Mouse (Mus musculus): ENCODE data around the gene Ly6g6e. TPM values are rescaled to one million over a fixed set of nuclear protein-coding genes. Genes with fewer than 3 reads are reported as not detected.

Gene Ly6g6e
- polyA plus RNA-seq, 1 experiment from 2014 or later: 3.8 TPM

DNA sequence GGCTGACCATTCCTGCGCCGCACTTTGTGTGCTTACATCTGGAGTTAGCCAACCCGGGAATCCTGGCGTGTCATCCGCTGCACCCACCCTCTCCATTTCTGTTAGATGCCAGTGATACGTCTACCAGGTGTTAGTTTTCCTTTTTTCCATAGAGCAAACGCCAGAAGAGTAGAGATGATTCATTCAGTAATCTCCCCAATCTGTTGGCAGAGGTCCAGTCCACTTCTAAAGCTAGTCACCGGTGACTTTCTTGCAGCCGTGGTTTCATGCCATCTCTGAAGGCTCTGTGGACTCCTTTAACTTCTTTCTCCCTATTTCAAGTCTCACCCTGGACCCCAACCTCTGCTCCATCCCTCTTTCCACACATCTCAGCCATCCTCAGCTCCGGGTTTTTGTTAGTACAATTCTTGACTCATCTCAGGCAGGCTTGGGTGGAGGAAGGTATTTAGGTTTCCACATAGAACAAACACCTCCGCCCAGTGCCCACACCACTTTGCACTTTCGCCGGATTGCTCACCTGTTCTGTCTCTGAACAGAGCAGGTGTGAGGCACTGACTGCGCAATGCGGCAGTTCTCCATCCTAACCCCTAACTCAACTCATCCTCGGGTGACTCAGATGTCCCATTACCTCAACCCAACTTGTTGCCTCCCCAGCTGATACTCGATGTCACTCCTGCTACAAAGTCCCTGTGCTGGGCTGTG is 8.3 kb upstream of the Ly6g6e start:
- Histone ChIP-seq H3K27ac (ENCODE audit: low read length) (no peak overlapping the region), H3K9me3 (ENCODE audit: control insufficient read depth, low read length) (no peaks in the 10 kb centered on the region), H3K9ac (ENCODE audit: low read depth, low read length) (no peak overlapping the region), H3K4me1 (ENCODE audit: control insufficient read depth, insufficient read depth, low read length) (peaks cover 16% of the 10 kb centered on the region), H3K27me3 (replicated peaks; ENCODE audit: control insufficient read depth, insufficient read depth, low read length) (no peaks in the 10 kb centered on the region; the same call in 1 of the 2 replicates), H3K36me3 (ENCODE audit: control insufficient read depth, insufficient read depth, low read length) (no peaks in the 10 kb centered on the region), H3K4me3 (ENCODE audit: low read length) (no peak overlapping the region), H3K4me2 (ENCODE audit: low read depth, low read length) (no peak overlapping the region)
- 77% methylated on average over 17 of the region's 17 CpGs for WGBS
- no peak for ATAC-seq

DNA sequence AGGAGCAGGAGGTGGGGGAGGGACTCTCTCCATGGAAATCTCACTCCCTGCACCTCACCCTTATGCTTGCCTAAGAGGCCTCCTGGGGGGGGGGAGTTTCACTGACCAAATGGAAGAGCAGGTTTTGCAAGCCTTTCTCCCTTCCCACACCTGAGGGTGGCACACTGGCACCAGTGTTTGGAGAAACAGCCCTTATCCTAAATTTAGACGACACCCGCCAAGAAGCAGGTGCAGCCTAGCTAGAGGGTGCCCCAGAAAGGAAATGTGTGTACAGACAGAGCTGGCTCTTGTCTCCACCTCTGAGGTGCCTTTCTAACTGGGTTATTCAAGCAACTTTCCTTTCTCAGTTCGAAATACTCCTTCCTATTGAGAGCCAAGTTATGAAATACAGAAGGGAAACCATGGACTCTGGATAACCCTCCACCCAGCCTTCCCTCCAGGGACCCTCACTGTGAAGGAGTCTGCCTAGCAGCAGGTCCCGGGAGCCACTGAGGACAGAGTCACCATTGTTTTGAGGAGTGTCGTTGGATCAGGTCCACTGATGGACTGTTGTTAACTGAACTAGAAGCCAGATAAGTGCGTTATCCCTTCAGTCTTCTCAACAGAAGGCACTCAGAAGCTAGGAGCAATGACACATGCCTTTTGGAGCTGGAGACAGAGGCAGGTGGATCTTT is 6.0 kb upstream of the Ly6g6e start:
- no peak overlapping the region for H3K27ac ChIP-seq (ENCODE audit: low read length)
- no peak for ATAC-seq

DNA sequence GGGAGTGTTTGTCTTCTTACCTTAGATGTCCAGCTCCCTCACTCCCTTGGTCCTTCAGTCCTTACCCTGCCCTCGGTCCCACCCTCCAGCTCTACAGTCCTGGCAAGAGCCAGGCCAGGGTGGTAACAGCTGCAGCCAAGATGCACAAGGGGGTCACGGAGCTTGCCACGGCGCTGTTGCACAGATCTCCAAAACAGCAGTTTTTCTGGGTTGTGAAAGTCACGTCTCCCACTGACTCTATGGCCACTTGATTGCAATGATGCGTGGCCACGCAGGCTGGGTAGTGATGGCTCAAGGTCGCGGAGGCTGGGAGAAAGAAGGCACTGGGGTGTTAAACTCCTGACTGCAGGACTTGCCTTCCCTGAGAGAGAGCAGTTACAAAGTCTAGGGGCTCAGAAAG is 5.2 kb upstream of the Ly6g6e start:
- Histone ChIP-seq H3K27me3 (replicated peaks; ENCODE audit: control insufficient read depth, insufficient read depth, low read length) (no peaks in the 10 kb centered on the region; the same call in 1 of the 2 replicates), H3K27ac (ENCODE audit: low read length) (no peak overlapping the region), H3K9me3 (ENCODE audit: control insufficient read depth, low read length) (no peaks in the 10 kb centered on the region), H3K9ac (ENCODE audit: low read depth, low read length) (no peak overlapping the region), H3K4me1 (ENCODE audit: control insufficient read depth, insufficient read depth, low read length) (peaks cover 8% of the 10 kb centered on the region), H3K36me3 (ENCODE audit: control insufficient read depth, insufficient read depth, low read length) (no peaks in the 10 kb centered on the region), H3K4me2 (ENCODE audit: low read depth, low read length) (no peak overlapping the region), H3K4me3 (ENCODE audit: low read length) (no peak overlapping the region)
- no peak for ATAC-seq
- WGBS: 75% methylated on average over 9 of the region's 9 CpGs

More for the DNA sequence above, 6.0 kb upstream of the Ly6g6e start:
- 48% methylated on average over 6 of the region's 6 CpGs for WGBS
- Histone ChIP-seq H3K4me2 (ENCODE audit: low read depth, low read length) (no peak overlapping the region), H3K36me3 (ENCODE audit: control insufficient read depth, insufficient read depth, low read length) (no peaks in the 10 kb centered on the region), H3K4me3 (ENCODE audit: low read length) (no peak overlapping the region), H3K27me3 (replicated peaks; ENCODE audit: control insufficient read depth, insufficient read depth, low read length) (no peaks in the 10 kb centered on the region; the same call in 1 of the 2 replicates), H3K9me3 (ENCODE audit: control insufficient read depth, low read length) (no peaks in the 10 kb centered on the region), H3K4me1 (ENCODE audit: control insufficient read depth, insufficient read depth, low read length) (peaks cover 5% of the 10 kb centered on the region), H3K9ac (ENCODE audit: low read depth, low read length) (no peak overlapping the region)

DNA sequence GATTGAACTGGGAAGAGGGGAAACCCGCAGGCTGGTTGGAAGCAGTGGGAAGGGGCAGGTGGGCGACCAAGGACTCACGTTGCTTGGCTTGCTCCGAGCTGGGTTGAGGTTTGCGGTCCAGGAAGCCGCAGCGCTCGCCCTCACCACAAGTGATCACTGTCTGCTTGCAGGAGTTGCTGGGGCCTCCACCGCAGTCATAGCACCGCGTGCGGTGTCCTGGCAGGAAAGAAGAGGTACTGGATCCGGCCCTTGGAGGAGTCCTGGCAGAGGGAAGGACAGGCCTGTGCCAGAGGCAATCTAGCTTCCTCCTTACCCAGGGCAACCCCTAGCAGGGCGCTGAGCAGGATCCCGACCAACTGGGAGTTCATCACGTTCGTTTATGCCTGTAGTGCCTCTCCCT is 2.6 kb upstream of the Ly6g6e start:
- H3K27me3 ChIP-seq (replicated peaks; ENCODE audit: control insufficient read depth, insufficient read depth, low read length): no peaks in the 10 kb centered on the region
- WGBS: 38% methylated on average over 17 of the region's 17 CpGs
- peak; percentile 19; the same call in 1 of the 2 replicates for ATAC-seq
- no peaks in the 10 kb centered on the region for H3K36me3 ChIP-seq (ENCODE audit: control insufficient read depth, insufficient read depth, low read length)
- no peak overlapping the region for H3K27ac ChIP-seq (ENCODE audit: low read length)
- peak overlapping the region; percentile 46; the same call in 1 of the 2 replicates for H3K9ac ChIP-seq (ENCODE audit: low read depth, low read length)
- peak overlapping the region; percentile 15 for H3K4me3 ChIP-seq (ENCODE audit: low read length)
- no peaks in the 10 kb centered on the region for H3K9me3 ChIP-seq (ENCODE audit: control insufficient read depth, low read length)
- peaks cover 24% of the 10 kb centered on the region for H3K4me1 ChIP-seq (ENCODE audit: control insufficient read depth, insufficient read depth, low read length)
- 0 out of 2 replicates have a peak overlapping the region, but pooled peaks have one; percentile 5 for H3K4me2 ChIP-seq (ENCODE audit: low read depth, low read length)

DNA sequence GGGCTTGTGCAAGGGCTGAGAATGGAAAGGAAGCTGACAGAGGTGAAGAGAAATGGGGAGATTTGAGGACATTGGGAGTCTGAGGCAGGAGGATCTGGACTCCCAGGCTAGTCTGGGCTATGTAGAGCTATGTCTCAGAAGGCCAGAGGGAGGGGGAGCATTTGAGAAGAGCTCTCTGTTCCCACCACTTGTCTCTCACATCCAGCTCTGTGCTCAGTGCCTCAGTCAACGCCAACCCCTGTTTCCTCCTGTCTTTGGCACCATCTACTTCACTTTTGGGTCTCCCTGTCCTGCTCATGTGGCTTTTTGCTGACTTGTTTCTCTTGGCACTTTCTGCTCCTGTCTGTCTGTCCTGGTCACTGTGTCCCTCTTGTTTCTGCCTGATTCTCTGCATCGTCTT is 583 bp downstream of the Ly6g6e start:
- Histone ChIP-seq H3K36me3 (ENCODE audit: control insufficient read depth, insufficient read depth, low read length) (no peaks in the 10 kb centered on the region), H3K9ac (ENCODE audit: low read depth, low read length) (peak overlapping the region; percentile 65), H3K4me1 (ENCODE audit: control insufficient read depth, insufficient read depth, low read length) (peaks cover 30% of the 10 kb centered on the region), H3K4me2 (ENCODE audit: low read depth, low read length) (peak overlapping the region; percentile 55), H3K9me3 (ENCODE audit: control insufficient read depth, low read length) (no peaks in the 10 kb centered on the region), H3K27ac (ENCODE audit: low read length) (peak overlapping the region; percentile 74), H3K4me3 (ENCODE audit: low read length) (peak overlapping the region; percentile 37), H3K27me3 (replicated peaks; ENCODE audit: control insufficient read depth, insufficient read depth, low read length) (no peaks in the 10 kb centered on the region)
- WGBS: 18% methylated on average over 2 of the region's 2 CpGs
- ATAC-seq: 0 out of 2 replicates have a peak, but pooled peaks have one; percentile 3

DNA sequence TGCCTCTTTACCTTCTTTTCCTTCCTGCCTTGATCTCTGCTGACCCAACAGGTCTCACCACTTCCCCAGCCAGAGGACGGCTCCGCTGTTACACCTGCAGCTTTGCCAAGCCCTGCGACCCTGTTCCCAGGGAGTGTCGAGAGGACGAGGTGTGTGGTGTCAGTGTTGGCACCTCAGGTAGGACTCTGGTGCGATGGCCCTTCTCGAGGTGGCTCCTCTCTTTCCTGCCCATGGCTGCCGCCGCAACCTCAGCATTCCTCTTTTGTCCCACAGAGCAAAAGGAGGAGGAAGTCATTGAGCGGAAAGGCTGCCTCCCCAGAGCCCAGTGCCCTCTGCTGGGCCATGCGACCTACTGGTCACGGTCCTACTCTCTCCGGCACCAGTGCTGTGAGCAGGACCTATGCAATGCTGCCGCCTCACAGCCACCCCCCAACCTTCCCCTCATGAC is 1.1 kb downstream of the Ly6g6e start, which contains the start of gene Ly6g6d:
TSS of gene Ly6g6d (minus strand) at position 280 of the 448 bp plus-strand sequence.
- 8% methylated on average over 14 of the region's 14 CpGs for WGBS
- ATAC-seq: peak; percentile 67
- H3K9ac ChIP-seq (ENCODE audit: low read depth, low read length): peak within 1 kb of the TSS; percentile 65

DNA sequence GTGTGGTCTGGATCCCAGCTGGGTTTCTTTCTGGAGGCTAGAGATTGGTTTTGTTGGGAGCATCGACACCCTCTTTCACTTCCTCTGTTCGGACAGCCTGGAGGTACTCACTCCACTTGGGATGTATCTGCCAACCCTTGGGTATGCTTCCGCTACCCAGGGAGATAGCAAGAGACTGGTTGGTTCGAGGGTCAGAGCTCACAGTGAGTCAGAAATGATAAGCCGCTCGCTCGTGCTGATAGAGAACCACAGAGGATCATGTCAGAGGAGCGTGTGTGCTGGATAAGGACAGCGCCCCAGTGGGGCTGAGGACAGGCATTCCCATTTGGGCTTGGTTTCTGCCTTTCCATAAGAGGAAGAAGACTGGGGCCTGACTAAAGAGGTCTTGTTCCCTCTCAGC is 3.1 kb downstream of the Ly6g6e start:
- peak overlapping the region; percentile 25; the same call in 1 of the 2 replicates for H3K4me2 ChIP-seq (ENCODE audit: low read depth, low read length)

More for the DNA sequence above, 1.1 kb downstream of the Ly6g6e start, which contains the start of gene Ly6g6d:
- Histone ChIP-seq H3K4me3 (ENCODE audit: low read length) (peak within 1 kb of the TSS; percentile 37), H3K4me2 (ENCODE audit: low read depth, low read length) (peak within 1 kb of the TSS; percentile 55), H3K4me1 (ENCODE audit: control insufficient read depth, insufficient read depth, low read length) (peaks cover 30% of the 10 kb centered on the region), H3K27ac (ENCODE audit: low read length) (peak within 1 kb of the TSS; percentile 74), H3K9me3 (ENCODE audit: control insufficient read depth, low read length) (no peaks in the 10 kb centered on the region), H3K27me3 (replicated peaks; ENCODE audit: control insufficient read depth, insufficient read depth, low read length) (no peaks in the 10 kb centered on the region), H3K36me3 (ENCODE audit: control insufficient read depth, insufficient read depth, low read length) (no peaks in the 10 kb centered on the region)

DNA sequence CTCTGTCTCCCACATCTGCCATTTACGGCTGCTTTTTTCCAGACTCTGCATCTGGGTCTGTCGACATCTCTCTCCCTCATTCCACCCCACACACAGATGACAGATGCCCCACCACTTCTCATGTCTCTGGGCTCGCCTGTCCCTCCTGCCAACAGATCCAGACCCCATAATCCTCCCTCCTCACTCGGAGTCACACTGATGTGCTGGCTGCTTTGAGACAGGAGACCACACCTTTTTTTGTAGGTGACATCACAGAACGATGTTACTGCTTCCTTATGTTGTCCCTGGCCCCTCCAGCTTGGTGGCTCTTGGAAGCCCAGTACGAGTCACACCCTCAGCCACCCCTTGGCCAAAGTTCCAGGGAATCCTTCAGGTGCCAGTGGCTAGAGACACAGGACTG is 3.5 kb downstream of the Ly6g6e start:
- Histone ChIP-seq H3K4me2 (ENCODE audit: low read depth, low read length) (peak overlapping the region; percentile 25; the same call in 1 of the 2 replicates), H3K36me3 (ENCODE audit: control insufficient read depth, insufficient read depth, low read length) (no peaks in the 10 kb centered on the region), H3K4me1 (ENCODE audit: control insufficient read depth, insufficient read depth, low read length) (peaks cover 27% of the 10 kb centered on the region), H3K9me3 (ENCODE audit: control insufficient read depth, low read length) (no peaks in the 10 kb centered on the region), H3K4me3 (ENCODE audit: low read length) (no peak overlapping the region; the same call in 1 of the 2 replicates), H3K27me3 (replicated peaks; ENCODE audit: control insufficient read depth, insufficient read depth, low read length) (no peaks in the 10 kb centered on the region), H3K27ac (ENCODE audit: low read length) (peak overlapping the region; percentile 59), H3K9ac (ENCODE audit: low read depth, low read length) (peak overlapping the region; percentile 43; the same call in 1 of the 2 replicates)
- WGBS: 34% methylated on average over 6 of the region's 6 CpGs
- ATAC-seq: peak; percentile 20

More for the DNA sequence above, 3.1 kb downstream of the Ly6g6e start:
- H3K4me1 ChIP-seq (ENCODE audit: control insufficient read depth, insufficient read depth, low read length): peaks cover 27% of the 10 kb centered on the region
- H3K27me3 ChIP-seq (replicated peaks; ENCODE audit: control insufficient read depth, insufficient read depth, low read length): no peaks in the 10 kb centered on the region
- H3K27ac ChIP-seq (ENCODE audit: low read length): peak overlapping the region; percentile 59
- H3K9me3 ChIP-seq (ENCODE audit: control insufficient read depth, low read length): no peaks in the 10 kb centered on the region
- ATAC-seq: peak; percentile 85
- no peak overlapping the region; the same call in 1 of the 2 replicates for H3K4me3 ChIP-seq (ENCODE audit: low read length)
- no peaks in the 10 kb centered on the region for H3K36me3 ChIP-seq (ENCODE audit: control insufficient read depth, insufficient read depth, low read length)
- H3K9ac ChIP-seq (ENCODE audit: low read depth, low read length): peak overlapping the region; percentile 43; the same call in 1 of the 2 replicates
- 45% methylated on average over 9 of the region's 9 CpGs for WGBS

DNA sequence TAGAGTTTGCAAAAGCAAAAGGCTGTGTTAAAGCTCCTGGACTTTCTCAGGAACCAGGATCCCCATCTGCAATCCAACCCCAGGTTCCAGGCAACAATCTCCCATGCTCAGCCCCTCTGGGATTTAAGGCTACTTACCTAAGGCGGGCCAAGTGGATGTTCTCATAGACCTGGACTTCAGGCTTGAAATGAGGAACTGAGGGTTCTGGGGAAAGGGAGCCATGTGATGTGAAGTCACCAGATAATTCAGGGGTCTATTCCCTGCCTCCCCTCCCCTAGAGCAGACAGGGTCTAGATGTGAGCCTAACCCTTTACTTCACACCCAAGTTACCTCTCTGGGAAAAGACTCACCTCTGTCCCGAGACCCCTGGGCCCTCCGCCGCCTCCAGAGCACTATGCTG is 4.0 kb downstream of the Ly6g6e start:
- no peaks in the 10 kb centered on the region for H3K36me3 ChIP-seq (ENCODE audit: control insufficient read depth, insufficient read depth, low read length)
- no peak overlapping the region for H3K9ac ChIP-seq (ENCODE audit: low read depth, low read length)
- H3K4me3 ChIP-seq (ENCODE audit: low read length): no peak overlapping the region
- H3K4me1 ChIP-seq (ENCODE audit: control insufficient read depth, insufficient read depth, low read length): peaks cover 27% of the 10 kb centered on the region
- H3K9me3 ChIP-seq (ENCODE audit: control insufficient read depth, low read length): no peaks in the 10 kb centered on the region
- H3K27ac ChIP-seq (ENCODE audit: low read length): no peak overlapping the region
- 72% methylated on average over 4 of the region's 4 CpGs for WGBS
- H3K27me3 ChIP-seq (replicated peaks; ENCODE audit: control insufficient read depth, insufficient read depth, low read length): no peaks in the 10 kb centered on the region
- ATAC-seq: no peak
- H3K4me2 ChIP-seq (ENCODE audit: low read depth, low read length): no peak overlapping the region

All from intestine, embryonic 16.5 days (tissue).